Comparison of ENCODE assay signal across 7 mouse cellular contexts in the genomic region with DNA sequence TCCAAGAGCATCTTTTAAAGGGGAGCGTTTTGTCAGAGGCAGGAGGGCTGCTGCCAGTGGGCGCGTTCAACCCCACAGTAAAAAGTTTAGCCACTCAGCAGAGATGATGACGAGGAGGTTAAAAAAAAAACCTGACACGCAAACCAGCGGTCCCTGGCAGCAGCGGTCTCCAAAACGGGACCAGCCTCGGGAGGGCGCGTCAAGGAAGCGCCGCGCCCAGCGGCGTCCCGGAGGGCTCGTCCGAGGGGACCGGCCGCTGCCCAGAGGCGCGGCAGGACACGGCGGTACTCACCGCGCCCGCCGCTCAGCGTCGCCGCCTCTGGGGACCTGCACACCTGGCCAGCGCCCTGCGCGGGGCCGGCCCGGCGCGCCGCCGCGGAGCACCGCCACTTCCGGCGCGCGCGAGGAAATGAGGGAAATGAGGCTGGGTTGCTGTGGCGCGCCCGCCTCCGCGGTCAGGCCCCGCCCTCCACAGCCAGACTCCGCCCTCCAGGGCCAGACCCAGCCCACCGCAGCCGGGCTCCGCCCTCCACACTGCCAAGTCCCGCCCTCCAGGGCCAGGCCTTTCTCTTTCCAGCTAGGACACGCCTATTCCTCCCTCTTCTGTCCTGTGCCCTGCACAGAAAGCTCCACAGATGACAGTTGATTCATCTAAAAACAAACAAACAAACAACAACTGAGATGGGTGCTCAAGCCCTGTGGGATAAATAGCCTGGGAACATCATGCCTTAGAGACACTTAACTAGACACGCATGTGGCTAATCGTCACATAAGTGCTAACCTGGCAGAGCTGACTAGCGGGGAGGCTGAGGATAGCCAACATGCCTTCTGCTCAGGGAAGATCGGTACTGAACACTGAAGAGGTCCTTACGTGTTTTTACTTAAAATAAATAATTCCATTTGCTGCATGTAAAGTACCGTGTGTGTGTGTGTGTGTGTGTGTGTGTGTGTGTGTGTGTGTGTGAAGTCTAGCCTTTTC. TPM values are rescaled to one million over a fixed set of nuclear protein-coding genes. Genes with fewer than 3 reads are reported as not detected.
DNase-seq lines count a peak whose midpoint lies in the region; ATAC-seq and TF ChIP-seq lines count a peak whose summit lies in the region.

Gene Csgalnact2, minus strand, starts transcription at position 410 of the 979 bp plus-strand sequence.

- no peaks in the 10 kb centered on the region for H3K36me3 ChIP-seq in embryonic facial prominence, embryonic 11.5 days (replicated peaks; ENCODE audit: control insufficient read depth, insufficient read depth, low read depth, low read length)
- H3K36me3 ChIP-seq in kidney, adult 2 months (ENCODE audit: control insufficient read depth, insufficient read depth, low read length): no peaks in the 10 kb centered on the region
- H3K36me3 ChIP-seq in limb, embryonic 12.5 days: no peaks in the 10 kb centered on the region
- H3K36me3 ChIP-seq in midbrain, embryonic 15.5 days (replicated peaks): no peaks in the 10 kb centered on the region
- H3K36me3 ChIP-seq in spleen, adult 2 months (ENCODE audit: control insufficient read depth, insufficient read depth, low read length): no peaks in the 10 kb centered on the region

- ATAC-seq in embryonic facial prominence, embryonic 11.5 days (replicated peaks; ENCODE audit: insufficient number of reproducible peaks, low FRiP score, low TSS enrichment, low read depth): peak; percentile 98
- peak; percentile 99 for ATAC-seq in limb, embryonic 12.5 days (ENCODE audit: insufficient number of reproducible peaks, insufficient read depth, low FRiP score, low TSS enrichment, low read depth)
- peak; percentile 99 for ATAC-seq in midbrain, embryonic 15.5 days (replicated peaks)

- TF ChIP-seq CTCF in kidney, adult 2 months (conservative IDR thresholded peaks at IDR 0.05; ENCODE audit: insufficient read depth, insufficient read length, low read depth, low read length): no peak
- no peak for TF ChIP-seq CTCF in spleen, adult 2 months (IDR thresholded peaks at IDR 0.05; ENCODE audit: extremely low read depth, insufficient read depth, insufficient read length, insufficient replicate concordance)

- peak within 1 kb of the TSS; percentile 52 for H3K4me3 ChIP-seq in embryonic facial prominence, embryonic 11.5 days (ENCODE audit: low read depth, low read length)
- peak within 1 kb of the TSS; percentile 87 for H3K4me3 ChIP-seq in kidney, adult 2 months (ENCODE audit: insufficient read depth, low read depth, low read length)
- peak within 1 kb of the TSS; percentile 69 for H3K4me3 ChIP-seq in limb, embryonic 12.5 days (replicated peaks)
- peak within 1 kb of the TSS; percentile 93 for H3K4me3 ChIP-seq in midbrain, embryonic 15.5 days
- peak within 1 kb of the TSS; percentile 68 for H3K4me3 ChIP-seq in spleen, adult 2 months (ENCODE audit: extremely low read depth, insufficient read depth, insufficient read length)

- H3K9me3 ChIP-seq in embryonic facial prominence, embryonic 11.5 days (replicated peaks; ENCODE audit: control insufficient read depth, low read length): no peaks in the 10 kb centered on the region
- no peaks in the 10 kb centered on the region for H3K9me3 ChIP-seq in limb, embryonic 12.5 days
- no peaks in the 10 kb centered on the region for H3K9me3 ChIP-seq in midbrain, embryonic 15.5 days

- no peak within 1 kb of the TSS for H3K27ac ChIP-seq in embryonic facial prominence, embryonic 11.5 days (replicated peaks; ENCODE audit: low read depth, low read length)
- H3K27ac ChIP-seq in kidney, adult 2 months (ENCODE audit: insufficient read depth, low read depth, low read length): peak within 1 kb of the TSS; percentile 52
- peak within 1 kb of the TSS; percentile 77 for H3K27ac ChIP-seq in limb, embryonic 12.5 days
- peak within 1 kb of the TSS; percentile 85 for H3K27ac ChIP-seq in midbrain, embryonic 15.5 days
- H3K27ac ChIP-seq in spleen, adult 2 months (ENCODE audit: insufficient read depth, low read length): peak within 1 kb of the TSS; percentile 49

- H3K4me2 ChIP-seq in embryonic facial prominence, embryonic 11.5 days (ENCODE audit: low read depth, low read length): peak within 1 kb of the TSS; percentile 38
- H3K4me2 ChIP-seq in limb, embryonic 12.5 days: peak within 1 kb of the TSS; percentile 74
- H3K4me2 ChIP-seq in midbrain, embryonic 15.5 days: peak within 1 kb of the TSS; percentile 75

- H3K9ac ChIP-seq in embryonic facial prominence, embryonic 11.5 days (replicated peaks; ENCODE audit: low read length): peak within 1 kb of the TSS; percentile 60
- peak within 1 kb of the TSS; percentile 69 for H3K9ac ChIP-seq in limb, embryonic 12.5 days (replicated peaks)
- H3K9ac ChIP-seq in midbrain, embryonic 15.5 days: peak within 1 kb of the TSS; percentile 77

- 8% methylated on average over 51 of the region's 66 CpGs for WGBS in embryonic facial prominence, embryonic 11.5 days
- WGBS in kidney, adult 2 months: 5% methylated on average over 66 of the region's 66 CpGs
- 5% methylated on average over 65 of the region's 66 CpGs for WGBS in limb, embryonic 12.5 days
- WGBS in midbrain, embryonic 15.5 days: 5% methylated on average over 66 of the region's 66 CpGs
- WGBS in spleen, adult 2 months: 8% methylated on average over 64 of the region's 66 CpGs

- no peak for TF ChIP-seq POLR2A in kidney, adult 2 months (IDR thresholded peaks at IDR 0.05; ENCODE audit: low read depth, low read length)
- peak; percentile 42; the same call in 1 of the 2 replicates for TF ChIP-seq POLR2A in spleen, adult 2 months (IDR thresholded peaks at IDR 0.05; ENCODE audit: low read depth, low read length)

- peak; percentile 98 for DNase-seq in adrenal gland, postnatal 14 days
- DNase-seq in embryonic facial prominence, embryonic 11.5 days (ENCODE audit: low spot score): peak; percentile 90
- DNase-seq in heart, adult 18-20 months: peak; percentile 96
- peak; percentile 96 for DNase-seq in kidney, adult 2 months
- DNase-seq in spleen, adult 2 months (ENCODE audit: low read depth in 1 of 2, low spot score in 2 of 2): peak; percentile 69 to 87

- H3K27me3 ChIP-seq in embryonic facial prominence, embryonic 11.5 days (ENCODE audit: control insufficient read depth, insufficient read depth, low read length): no peaks in the 10 kb centered on the region
- H3K27me3 ChIP-seq in kidney, adult 2 months (replicated peaks; ENCODE audit: control insufficient read depth, insufficient read depth, low read length): no peaks in the 10 kb centered on the region
- no peaks in the 10 kb centered on the region for H3K27me3 ChIP-seq in limb, embryonic 12.5 days
- H3K27me3 ChIP-seq in midbrain, embryonic 15.5 days (replicated peaks): no peaks in the 10 kb centered on the region
- H3K27me3 ChIP-seq in spleen, adult 2 months (ENCODE audit: control insufficient read depth, insufficient read depth, low read length): no peaks in the 10 kb centered on the region

- no peaks in the 10 kb centered on the region for H3K4me1 ChIP-seq in embryonic facial prominence, embryonic 11.5 days (ENCODE audit: control insufficient read depth, insufficient read depth, low read length)
- H3K4me1 ChIP-seq in kidney, adult 2 months (ENCODE audit: control insufficient read depth, insufficient read depth, low read length): no peaks in the 10 kb centered on the region; the same call in 1 of the 2 replicates
- H3K4me1 ChIP-seq in limb, embryonic 12.5 days (replicated peaks): no peaks in the 10 kb centered on the region; the same call in 1 of the 2 replicates
- peaks cover 10% of the 10 kb centered on the region for H3K4me1 ChIP-seq in midbrain, embryonic 15.5 days
- peaks cover 2% of the 10 kb centered on the region; the same call in 1 of the 2 replicates for H3K4me1 ChIP-seq in spleen, adult 2 months (ENCODE audit: control insufficient read depth, insufficient read depth, insufficient read length)

RNA-seq across cellular contexts. Expression of gene Csgalnact2, which starts in this region (rescaled TPM):
- total RNA-seq in adrenal gland, postnatal 14 days (2021): 16.8 and 17.4 TPM in 2 replicates
- 11.4 and 14.0 TPM in 2 replicates for polyA plus RNA-seq in embryonic facial prominence, embryonic 11.5 days (2014; fragmentation: Nextera tagmentation; extraction: Ambion mirVana)
- total RNA-seq in heart, adult 18-20 months (2021): 10 to 100 TPM; 17.5 to 17.9 TPM
- polyA plus RNA-seq in kidney, adult 2 months (2012; rRNA removed): 3.4 and 4.7 TPM in 2 replicates
- polyA plus RNA-seq in limb, embryonic 12.5 days (2016; fragmentation: Nextera tagmentation; extraction: Ambion mirVana): 12.1 and 12.8 TPM in 2 replicates
- polyA plus RNA-seq in midbrain, embryonic 15.5 days (2015; fragmentation: Nextera tagmentation; extraction: Ambion mirVana): 9.2 and 10.8 TPM in 2 replicates
- 1.3 and 1.5 TPM in 2 replicates for polyA plus RNA-seq in spleen, adult 2 months (2012; rRNA removed)
